Mouse (Mus musculus) lung, postnatal 0 days (tissue): ENCODE results near the gene Sp6.

Source experiments
- CTCF ChIP-seq: IDR thresholded peaks from 2 replicates; pipeline ENCODE4 v1.5.1; 2016; ENCODE audit warnings: antibody characterized with exemption, mild to moderate bottlenecking
- EP300 ChIP-seq: IDR thresholded peaks from 2 replicates; pipeline ENCODE4 v1.6.1; 2016; ENCODE audit warnings: antibody characterized with exemption, mild to moderate bottlenecking, control low read depth

- TF ChIP-seq CTCF (no peak), EP300 (no peak)
Observed at GRCm38 (mm10) chr11:96976379-96976687, 36.9 kb upstream of the Sp6 start.
